Mouse (Mus musculus): ENCODE results near the gene Sdk2. TPM values are rescaled to one million over a fixed set of nuclear protein-coding genes. Genes with fewer than 3 reads are reported as not detected.

The Sdk2 gene
- total and polyA plus RNA-seq, 3 experiments = 0.13 TPM; not detected in 2

GRCm38 (mm10) chr11:113764132-113764849, 302.6 kb downstream of the Sdk2 start (continued):
- TF ChIP-seq MEF2A (IDR thresholded peaks at IDR 0.05; ENCODE audit: extremely low read depth, insufficient replicate concordance, low read depth, low read length, poor library complexity, severe bottlenecking) (no peak), ELF1 (IDR thresholded peaks at IDR 0.05; ENCODE audit: low read depth, low read length) (no peak), NELFE (IDR thresholded peaks at IDR 0.05; ENCODE audit: low read depth, low read length) (no peak)

GRCm38 (mm10) chr11:113763449-113763848, 303.4 kb downstream of the Sdk2 start:
- H3K4me3 ChIP-seq (ENCODE audit: control insufficient read depth in 1 of 2, insufficient read depth in 1 of 2, low read depth in 2 of 2, low read length in 2 of 2) = peak overlapping the region in 1 of 2 experiments; percentile 36; a peak in 1 of 4 replicates
- TF ChIP-seq MXI1 (IDR thresholded peaks at IDR 0.05; ENCODE audit: low read depth, low read length) (no peak), CHD2 (IDR thresholded peaks at IDR 0.05; ENCODE audit: low read length) (peak; percentile 30), MAZ (IDR thresholded peaks at IDR 0.05; ENCODE audit: low read depth, low read length) (no peak), TCF12 (IDR thresholded peaks at IDR 0.05; ENCODE audit: low read depth, low read length) (0 out of 2 replicates have a peak, but pooled peaks have one; percentile 18), ETS1 (IDR thresholded peaks at IDR 0.05; ENCODE audit: low read depth, low read length) (peak; percentile 31; the same call in 1 of the 2 replicates), NRF1 (IDR thresholded peaks at IDR 0.05; ENCODE audit: insufficient read depth, low read depth, low read length, poor library complexity, severe bottlenecking) (no peak), TBP (IDR thresholded peaks at IDR 0.05; ENCODE audit: low read depth, low read length) (no peak)
- H3K4me1 ChIP-seq (ENCODE audit: control insufficient read depth in 1 of 2, insufficient read depth in 2 of 2, low read length in 2 of 2) = peaks cover 22 to 42% of the 10 kb centered on the region in 2 experiments
- H3K27ac ChIP-seq (ENCODE audit: control insufficient read depth, low read depth, low read length) = no peak overlapping the region
- peaks cover 0 to 24% of the 10 kb centered on the region in 2 experiments; a peak in 2 of 4 replicates for H3K36me3 ChIP-seq (ENCODE audit: control insufficient read depth in 1 of 2, insufficient read depth in 2 of 2, low read length in 2 of 2)
- H3K9me3 ChIP-seq (replicated peaks; ENCODE audit: insufficient read depth, low read length) = no peaks in the 10 kb centered on the region
- no peak overlapping the region; the same call in 1 of the 2 replicates for H3K9ac ChIP-seq (ENCODE audit: control insufficient read depth, low read depth, low read length, poor library complexity, severe bottlenecking)
- no peaks in the 10 kb centered on the region for H3K27me3 ChIP-seq (ENCODE audit: control insufficient read depth in 1 of 2, insufficient read depth in 2 of 2, low read length in 2 of 2)
- no peaks in the 10 kb centered on the region for H3K79me2 ChIP-seq (ENCODE audit: control insufficient read depth, insufficient read depth, low read length, poor library complexity)
- DNase-seq (ENCODE audit: low read depth, low spot score) = peak; percentile 47

- Histone ChIP-seq H3K27me3 (ENCODE audit: control insufficient read depth in 1 of 2, insufficient read depth in 2 of 2, low read length in 2 of 2) (no peaks in the 10 kb centered on the region), H3K27ac (ENCODE audit: control insufficient read depth, low read depth, low read length) (no peak overlapping the region), H3K4me3 (ENCODE audit: control insufficient read depth in 1 of 2, insufficient read depth in 1 of 2, low read depth in 2 of 2, low read length in 2 of 2) (no peak overlapping the region), H3K9me3 (replicated peaks; ENCODE audit: insufficient read depth, low read length) (no peaks in the 10 kb centered on the region), H3K36me3 (ENCODE audit: control insufficient read depth in 1 of 2, insufficient read depth in 2 of 2, low read length in 2 of 2) (peaks cover 0 to 24% of the 10 kb centered on the region in 2 experiments; a peak in 2 of 4 replicates), H3K9ac (ENCODE audit: control insufficient read depth, low read depth, low read length, poor library complexity, severe bottlenecking) (no peak overlapping the region), H3K4me1 (ENCODE audit: control insufficient read depth in 1 of 2, insufficient read depth in 2 of 2, low read length in 2 of 2) (peaks cover 22 to 40% of the 10 kb centered on the region in 2 experiments), H3K79me2 (ENCODE audit: control insufficient read depth, insufficient read depth, low read length, poor library complexity) (no peaks in the 10 kb centered on the region)
- peak; percentile 84 for TF ChIP-seq RCOR1 (IDR thresholded peaks at IDR 0.05; ENCODE audit: low read depth, low read length)
- peak; percentile 28; the same call in 1 of the 2 replicates for TF ChIP-seq SIN3A (IDR thresholded peaks at IDR 0.05; ENCODE audit: low read length)
- TF ChIP-seq MAZ (IDR thresholded peaks at IDR 0.05; ENCODE audit: low read depth, low read length) = peak; percentile 65; the same call in 1 of the 2 replicates
- peak; percentile 54 for TF ChIP-seq ETS1 (IDR thresholded peaks at IDR 0.05; ENCODE audit: low read depth, low read length)
- TF ChIP-seq HCFC1 (IDR thresholded peaks at IDR 0.05; ENCODE audit: low read depth, low read length) = no peak
- no peak for TF ChIP-seq CHD2 (IDR thresholded peaks at IDR 0.05; ENCODE audit: low read length)
- TF ChIP-seq EP300 (IDR thresholded peaks at IDR 0.05; ENCODE audit: low read depth in 1 of 2, low read length in 2 of 2) = peak in 1 of 2 experiments; percentile 48; a peak in 3 of 4 replicates
- 0 out of 2 replicates have a peak, but pooled peaks have one; percentile 15 for TF ChIP-seq BHLHE40 (IDR thresholded peaks at IDR 0.05; ENCODE audit: borderline replicate concordance, low read depth, low read length)
- 0 out of 2 replicates have a peak, but pooled peaks have one; percentile 22 for TF ChIP-seq MAX (IDR thresholded peaks at IDR 0.05; ENCODE audit: low read length)
- 0 out of 2 replicates have a peak, but pooled peaks have one; percentile 30 for TF ChIP-seq TCF12 (IDR thresholded peaks at IDR 0.05; ENCODE audit: low read depth, low read length)
- no peak for TF ChIP-seq JUND (IDR thresholded peaks at IDR 0.05; ENCODE audit: low read depth, low read length)
- peak; percentile 47 for DNase-seq (ENCODE audit: low read depth, low spot score)
Measured at GRCm38 (mm10) chr11:113762136-113762797, 304.6 kb downstream of the Sdk2 start.
